ENCODE assay signal across 21 mouse cellular contexts in genomic region chr17:88337649-88338404, GRCm38 (mm10).
DNase-seq lines count a peak whose midpoint lies in the region; ATAC-seq and TF ChIP-seq lines count a peak whose summit lies in the region.
"Had no signal": no experiment of that assay in that cellular context is flagged by ENCODE, and none has a peak within 500 bp of the region (broad histone marks: within the 10 kb centered on the region; RNA-seq: fewer than 3 reads in every experiment).

No protein-coding gene starts in this region.

- no peak for TF ChIP-seq POLR2A in lung, adult 2 months (IDR thresholded peaks at IDR 0.05; ENCODE audit: borderline replicate concordance, extremely low read depth, low read depth, low read length)
- no peak for TF ChIP-seq POLR2A in CH12.LX (IDR thresholded peaks at IDR 0.05; ENCODE audit: low read depth, low read length)

- dilution Hi-C loops in CH12.LX (cut with MboI; ENCODE audit: extremely low pct_ligation_motif_present, extremely low pct_unique_long_range_greater_than_20kb, low sequenced_read_pairs), result no loop called here

- H3K79me2 ChIP-seq in CH12.LX (replicated peaks; ENCODE audit: control insufficient read depth, extremely low read depth, insufficient read depth, poor library complexity, severe bottlenecking), result no peaks in the 10 kb centered on the region

- no peaks in the 10 kb centered on the region for H3K36me3 ChIP-seq in CH12.LX (replicated peaks in 1 of 2; ENCODE audit: control insufficient read depth in 1 of 2, insufficient read depth in 1 of 2, low read length in 1 of 2)
- no peaks in the 10 kb centered on the region for H3K36me3 ChIP-seq in splenic B cell, adult 2 months (ENCODE audit: control insufficient read depth, insufficient read depth, low read length, poor library complexity, severe bottlenecking)
- no peaks in the 10 kb centered on the region for H3K36me3 ChIP-seq in hindbrain, postnatal 0 days (ENCODE audit: insufficient read depth, low read length)
- H3K36me3 ChIP-seq: limb, embryonic 10.5 days; liver, embryonic 12.5 days; midbrain, embryonic 10.5 days; neural tube, embryonic 15.5 days; stomach, embryonic 15.5 days had no signal

- no peak overlapping the region for H3K27ac ChIP-seq in CH12.LX (ENCODE audit: insufficient read depth, low read depth)
- no peak overlapping the region for H3K27ac ChIP-seq in hindbrain, postnatal 0 days
- H3K27ac ChIP-seq: heart, adult 2 months; left cerebral cortex, adult 2 months; limb, embryonic 10.5 days; liver, embryonic 12.5 days; midbrain, embryonic 10.5 days; neural tube, embryonic 15.5 days; stomach, embryonic 15.5 days had no signal

- no peak overlapping the region for H3K4me3 ChIP-seq in lung, adult 2 months (replicated peaks; ENCODE audit: extremely low read depth, low read depth, low read length)
- H3K4me3 ChIP-seq in CH12.LX (replicated peaks in 1 of 3; ENCODE audit: low read depth in 2 of 3, low read length in 2 of 3, poor library complexity in 1 of 3), result no peak overlapping the region
- H3K4me3 ChIP-seq in hindbrain, postnatal 0 days (ENCODE audit: low read length), result no peak overlapping the region
- H3K4me3 ChIP-seq: erythroblast, embryonic 14.5 days; heart, adult 2 months; left cerebral cortex, adult 2 months; limb, embryonic 10.5 days; liver, embryonic 12.5 days; midbrain, embryonic 10.5 days; neural tube, embryonic 15.5 days; stomach, embryonic 15.5 days had no signal

- no peak overlapping the region for H3K9ac ChIP-seq in CH12.LX (ENCODE audit: insufficient read depth, low read depth)
- H3K9ac ChIP-seq in hindbrain, postnatal 0 days (replicated peaks; ENCODE audit: low read length), result no peak overlapping the region
- H3K9ac ChIP-seq: liver, embryonic 12.5 days; neural tube, embryonic 15.5 days; stomach, embryonic 15.5 days had no signal

- TF ChIP-seq EP300 in CH12.LX (IDR thresholded peaks at IDR 0.05; ENCODE audit: low read length), result no peak

- H3K9me3 ChIP-seq in CH12.LX (replicated peaks; ENCODE audit: low read length), result no peaks in the 10 kb centered on the region
- H3K9me3 ChIP-seq in hindbrain, postnatal 0 days (ENCODE audit: low read length), result no peaks in the 10 kb centered on the region
- H3K9me3 ChIP-seq: limb, embryonic 10.5 days; liver, embryonic 12.5 days; midbrain, embryonic 10.5 days; neural tube, embryonic 15.5 days; stomach, embryonic 15.5 days had no signal

- H3K4me1 ChIP-seq in lung, adult 2 months (ENCODE audit: control insufficient read depth, insufficient read depth, low read length), result no peaks in the 10 kb centered on the region
- peaks cover 0 to 25% of the 10 kb centered on the region in 2 experiments; a peak in 2 of 4 replicates for H3K4me1 ChIP-seq in CH12.LX (ENCODE audit: control insufficient read depth in 1 of 2, insufficient read depth in 2 of 2)
- H3K4me1 ChIP-seq in hindbrain, postnatal 0 days (ENCODE audit: insufficient read depth, low read length), result no peaks in the 10 kb centered on the region; the same call in 1 of the 2 replicates
- H3K4me1 ChIP-seq: limb, embryonic 10.5 days; liver, embryonic 12.5 days; neural tube, embryonic 15.5 days; stomach, embryonic 15.5 days had no signal

- peak; percentile 44 for DNase-seq in lung, postnatal 36 days
- no peak for DNase-seq in lung, adult 2 months
- DNase-seq in CH12.LX (ENCODE audit: extremely low read depth), result peak; percentile 41
- DNase-seq in splenic B cell, adult 2 months (ENCODE audit: low read depth, low spot score), result peak; percentile 60
- DNase-seq in adrenal gland, postnatal 25 days, result no peak
- DNase-seq in hindbrain, postnatal 0 days (ENCODE audit: low spot score), result no peak
- DNase-seq: cerebellum, adult 11-12 months; heart, adult 2 months; kidney, postnatal 14 days had no signal

- no peak for TF ChIP-seq RAD21 in CH12.LX (IDR thresholded peaks at IDR 0.05; ENCODE audit: low read depth, low read length)

- H3K4me2 ChIP-seq in CH12.LX (ENCODE audit: insufficient read depth, low read depth, poor library complexity, severe bottlenecking), result no peak overlapping the region
- no peak overlapping the region for H3K4me2 ChIP-seq in hindbrain, postnatal 0 days (ENCODE audit: low read depth, low read length)
- H3K4me2 ChIP-seq: liver, embryonic 12.5 days; neural tube, embryonic 15.5 days; stomach, embryonic 15.5 days had no signal

- no peaks in the 10 kb centered on the region for H3K27me3 ChIP-seq in CH12.LX (replicated peaks)
- H3K27me3 ChIP-seq in splenic B cell, adult 2 months (ENCODE audit: control insufficient read depth, insufficient read depth, low read length, poor library complexity, severe bottlenecking), result no peaks in the 10 kb centered on the region
- H3K27me3 ChIP-seq in hindbrain, postnatal 0 days (ENCODE audit: insufficient read depth, low read length), result no peaks in the 10 kb centered on the region
- H3K27me3 ChIP-seq: liver, embryonic 12.5 days; Patski; stomach, embryonic 15.5 days had no signal

- TF ChIP-seq CTCF in lung, adult 2 months (IDR thresholded peaks at IDR 0.05; ENCODE audit: insufficient read depth, low read length), result no peak
- TF ChIP-seq CTCF in CH12.LX (conservative IDR thresholded peaks at IDR 0.05 in 1 of 2, IDR thresholded peaks at IDR 0.05 in 1 of 2; ENCODE audit: low read depth in 2 of 2, low read length in 2 of 2), result no peak
- TF ChIP-seq CTCF in hindbrain, postnatal 0 days (IDR thresholded peaks at IDR 0.05; ENCODE audit: low read depth), result no peak

- in situ Hi-C loops in CH12.LX (cut with MboI; ENCODE audit: low pct_ligation_motif_present, low pct_unique_long_range_greater_than_20kb, low sequenced_read_pairs), result no loop called here

- peak; percentile 38 for ATAC-seq in granulocyte monocyte progenitor cell, adult 5-6 weeks (replicated peaks; ENCODE audit: poor library complexity, severe bottlenecking)
- ATAC-seq in hindbrain, postnatal 0 days, result no peak
- ATAC-seq: forebrain, embryonic 14.5 days; intestine, embryonic 16.5 days; liver, embryonic 12.5 days; lung, postnatal 0 days; Patski had no signal

- WGBS in lung, adult 2 months, result 72% methylated on average over 8 of the region's 8 CpGs
- WGBS in hindbrain, postnatal 0 days, result 84% methylated on average over 8 of the region's 8 CpGs

TF ChIP-seq in CH12.LX, 34 proteins besides CTCF, POLR2A, EP300 and RAD21:
- TF ChIP-seq BHLHE40 (IDR thresholded peaks at IDR 0.05; ENCODE audit: low read depth, low read length) (peak; percentile 13; the same call in 1 of the 2 replicates), RCOR1 (conservative IDR thresholded peaks at IDR 0.05; ENCODE audit: low read depth, low read length) (no peak), JUN (IDR thresholded peaks at IDR 0.05; ENCODE audit: insufficient read depth, low read depth, low read length) (no peak), ZNF384 (IDR thresholded peaks at IDR 0.05; ENCODE audit: low read depth, low read length) (no peak), USF1 (IDR thresholded peaks at IDR 0.05; ENCODE audit: low read depth, low read length) (peak; percentile 64)

Comparison
In these comparisons a context has a peak if more than half of its experiments do, and no peak if none do; other contexts are left out.
1. DNase-seq: peak in lung, postnatal 36 days (single experiment), CH12.LX (single experiment) and splenic B cell, adult 2 months (single experiment); none in lung, adult 2 months (single experiment), adrenal gland, postnatal 25 days (single experiment) and hindbrain, postnatal 0 days (single experiment).